Mouse (Mus musculus): Measurements from ENCODE around the gene Gm28048.

Gene Gm28048

DNA sequence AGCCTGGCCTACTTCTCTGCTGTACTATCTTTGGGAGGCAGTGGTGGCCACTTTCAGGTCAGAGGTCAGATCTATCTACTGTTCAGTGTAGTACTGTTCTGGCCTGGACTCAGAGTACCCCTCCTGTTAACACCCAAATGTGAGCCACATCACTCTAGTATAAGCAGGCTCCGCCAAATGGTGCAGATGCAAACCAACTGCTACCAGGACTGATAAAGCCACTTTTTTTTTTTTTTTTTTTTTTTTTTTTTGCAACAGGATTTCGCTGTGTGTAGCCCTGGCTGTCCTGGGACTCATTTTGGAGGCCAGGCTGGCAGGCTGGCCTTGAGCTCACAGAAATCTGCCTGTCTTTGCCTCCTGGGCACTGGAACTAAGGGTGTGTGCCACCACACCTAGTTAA is 42.9 kb downstream of the Gm28048 start:
- no peak for DNase-seq (ENCODE audit: low spot score)

DNA sequence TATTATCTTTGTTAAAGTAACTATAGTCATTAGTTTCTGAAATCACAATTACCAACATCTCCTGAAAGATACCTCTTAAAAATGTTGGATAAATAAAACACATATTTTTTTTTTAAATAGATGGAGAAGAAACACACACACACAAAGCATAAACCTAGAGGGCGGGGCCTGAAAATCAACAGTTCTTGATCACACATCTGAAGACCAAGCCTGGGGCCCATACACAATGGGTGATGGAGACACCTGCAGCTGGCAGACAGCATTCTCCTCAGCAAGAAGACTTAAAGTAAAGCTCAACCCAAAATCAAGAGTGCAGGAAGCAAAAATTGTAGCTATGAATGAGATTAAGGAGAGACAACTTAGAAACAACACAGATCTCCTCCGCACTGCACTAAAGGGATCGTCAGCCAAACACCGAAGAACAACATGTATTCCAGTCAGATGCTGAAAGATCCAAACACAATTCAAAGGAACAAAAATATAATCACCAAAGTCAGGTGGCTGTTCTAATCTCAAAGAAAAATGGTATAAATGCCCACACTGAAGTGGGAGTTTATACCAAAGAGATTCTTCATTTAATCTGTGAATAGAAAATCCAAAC is 44.1 kb downstream of the Gm28048 start:
- DNase-seq (ENCODE audit: low spot score) = no peak

DNA sequence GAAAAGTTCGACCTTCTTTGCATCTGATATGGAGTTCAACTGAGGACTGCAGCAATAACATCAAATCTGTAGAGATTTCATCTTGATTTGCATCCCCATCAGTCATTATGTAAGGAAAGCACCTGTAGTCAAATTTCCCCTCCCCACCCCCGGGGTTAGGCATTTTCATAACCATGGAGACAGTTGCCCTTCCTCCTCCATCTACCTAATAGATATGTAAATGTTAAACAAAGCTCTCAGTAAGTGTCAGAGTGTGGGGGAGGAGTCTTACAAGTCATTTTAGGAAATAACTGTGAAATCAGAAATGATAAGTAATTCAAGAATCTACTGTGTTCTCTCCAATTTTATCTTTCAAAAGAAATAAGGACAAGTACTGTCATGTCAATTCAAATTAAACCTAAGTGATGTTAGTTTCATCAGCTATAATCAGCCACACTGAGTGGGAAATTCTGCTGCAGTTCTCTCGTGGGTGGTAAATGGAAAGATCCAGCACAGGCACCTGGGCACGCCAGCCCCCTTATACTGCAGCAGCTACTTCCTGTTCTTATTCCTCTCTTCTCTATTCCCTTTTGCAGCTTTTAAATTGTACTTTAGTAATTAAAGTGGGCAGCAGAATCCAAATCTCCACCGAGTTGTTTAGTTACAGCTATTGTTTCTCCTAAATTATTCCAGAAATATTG is 45.3 kb downstream of the Gm28048 start:
- DNase-seq (ENCODE audit: low spot score) = no peak

DNA sequence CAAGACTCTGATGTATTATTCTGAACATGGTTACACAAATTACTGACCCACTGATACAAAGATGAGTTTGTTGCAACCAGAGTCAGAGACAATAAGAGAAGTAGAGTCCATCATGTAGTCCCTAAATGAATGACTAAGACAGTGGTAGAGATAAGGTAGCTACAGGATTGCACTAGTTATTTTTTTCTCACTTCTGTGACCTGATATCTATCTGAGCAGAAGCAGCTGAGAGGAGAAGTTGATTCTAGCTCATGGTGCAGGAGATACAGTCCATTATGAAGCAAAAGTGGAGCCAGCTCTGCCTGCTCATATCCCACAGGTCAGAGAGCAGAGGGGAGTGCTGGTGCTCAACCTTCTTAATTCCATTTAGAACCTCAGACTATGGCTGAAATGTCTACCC is 49.7 kb downstream of the Gm28048 start:
- no peak for DNase-seq (ENCODE audit: low spot score)

DNA sequence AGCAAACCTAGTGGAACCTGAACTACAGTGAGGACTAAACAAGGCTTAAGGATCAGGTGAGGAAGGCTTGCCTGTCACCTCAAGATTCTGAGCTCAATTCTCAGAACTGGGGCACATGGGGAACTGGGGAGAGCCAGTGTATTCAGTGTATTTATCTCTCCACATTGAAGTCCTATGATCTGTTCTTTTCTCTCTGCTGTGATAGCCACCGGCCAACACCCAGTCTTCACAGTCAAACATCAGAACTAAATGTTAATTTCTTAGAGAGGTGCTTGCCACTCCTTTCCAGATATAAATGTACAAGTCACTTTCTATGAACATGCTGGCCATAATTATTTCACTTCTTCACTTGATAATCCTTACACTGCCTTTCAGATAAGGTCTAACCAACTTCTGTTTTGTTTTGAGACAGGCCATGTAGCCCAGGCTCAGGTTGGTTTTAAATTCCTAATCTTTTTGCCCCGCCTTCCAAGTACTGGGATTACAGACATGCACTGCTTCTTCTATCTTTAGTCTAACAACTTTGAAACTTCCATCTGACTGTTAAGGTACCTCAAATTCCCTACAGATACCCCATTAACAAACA is 50.5 kb downstream of the Gm28048 start:
- no peak for DNase-seq (ENCODE audit: low spot score)

DNA sequence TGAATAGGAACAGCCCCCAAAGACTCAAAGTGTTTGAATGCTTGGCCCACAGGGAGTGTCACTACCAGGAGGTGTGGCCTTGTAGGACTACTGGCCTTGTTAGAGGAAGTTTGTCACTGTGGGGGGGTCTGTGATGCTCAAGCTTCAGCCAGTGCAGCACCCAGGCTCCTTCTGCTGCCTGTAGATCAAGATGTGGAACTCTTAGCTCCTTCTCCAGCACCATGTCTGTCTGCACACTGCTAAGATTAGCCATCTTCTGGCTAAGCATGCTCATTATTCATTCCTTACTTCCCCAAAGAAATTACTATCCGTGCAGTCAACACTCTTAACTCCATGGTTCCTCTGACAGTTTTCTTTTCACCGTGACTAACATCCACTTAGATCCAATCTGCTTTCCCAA is 51.8 kb downstream of the Gm28048 start:
- no peak for DNase-seq (ENCODE audit: low spot score)

DNA sequence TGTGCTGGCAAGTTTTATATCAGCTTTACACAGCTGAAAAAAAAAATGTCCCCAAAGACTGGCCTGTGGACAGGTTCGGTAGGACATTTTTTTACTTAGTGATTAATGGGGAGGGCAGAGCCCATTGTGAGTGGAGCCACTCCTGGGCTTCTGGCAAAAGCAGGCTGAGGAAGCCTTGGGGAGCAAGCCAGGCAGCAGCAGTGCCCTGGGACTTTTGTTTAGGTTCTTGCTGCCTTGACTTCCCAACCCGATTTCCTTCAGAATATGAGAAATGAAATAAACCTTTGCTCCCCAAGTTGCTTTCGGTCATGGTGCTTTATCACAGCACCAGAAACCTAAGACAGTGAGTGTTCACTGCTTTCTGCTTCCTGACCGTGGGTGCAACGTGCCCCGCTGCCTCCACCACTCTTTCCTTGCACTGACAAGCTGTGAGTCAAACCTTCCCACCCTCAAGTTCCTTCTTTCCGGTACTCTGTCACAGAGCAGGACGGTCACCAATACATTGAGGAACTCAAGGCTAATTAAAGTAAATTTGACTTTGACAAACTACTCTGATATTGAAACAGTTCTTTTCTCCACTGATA is 53.2 kb downstream of the Gm28048 start:
- no peak for DNase-seq (ENCODE audit: low spot score)

DNA sequence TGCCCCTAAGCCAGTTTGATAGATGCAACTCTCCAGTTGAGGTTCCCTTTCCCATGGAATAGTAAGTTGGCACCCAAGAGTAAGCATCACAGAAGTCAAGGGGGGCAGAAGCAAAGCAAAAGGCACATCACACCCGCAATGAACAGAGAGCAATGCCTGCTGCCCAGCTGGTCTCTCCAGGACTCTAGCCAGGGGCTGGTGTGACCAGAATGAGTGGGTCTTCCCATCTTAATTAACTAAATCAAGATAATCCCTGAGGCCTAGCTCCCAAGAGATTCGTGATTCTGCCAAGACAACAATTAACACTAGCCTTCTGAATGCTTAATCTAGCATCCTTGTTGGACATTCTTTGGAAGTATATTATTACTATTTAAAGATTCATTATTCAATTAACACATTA is 58.3 kb downstream of the Gm28048 start:
- no peak for DNase-seq (ENCODE audit: low spot score)

DNA sequence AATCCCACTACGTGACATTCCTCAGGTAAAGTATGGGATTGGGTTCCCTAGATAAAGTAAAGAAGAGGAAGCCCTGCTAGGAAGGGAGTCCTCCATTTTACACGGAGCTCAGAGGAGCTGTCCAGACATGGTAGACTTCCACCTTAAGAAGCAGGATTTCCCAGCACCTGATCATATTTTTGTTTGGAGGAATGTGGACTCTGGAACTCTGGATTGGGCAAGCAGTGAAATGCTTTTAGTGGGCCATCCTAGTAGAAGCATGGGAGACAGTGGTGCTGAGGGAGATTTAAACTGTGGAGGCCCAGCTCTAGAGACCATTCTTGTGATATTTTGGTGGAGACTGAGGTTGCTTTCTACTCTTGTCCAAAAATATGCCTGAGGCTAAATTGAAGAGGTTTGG is 59.3 kb downstream of the Gm28048 start:
- DNase-seq (ENCODE audit: low spot score) = no peak

DNA sequence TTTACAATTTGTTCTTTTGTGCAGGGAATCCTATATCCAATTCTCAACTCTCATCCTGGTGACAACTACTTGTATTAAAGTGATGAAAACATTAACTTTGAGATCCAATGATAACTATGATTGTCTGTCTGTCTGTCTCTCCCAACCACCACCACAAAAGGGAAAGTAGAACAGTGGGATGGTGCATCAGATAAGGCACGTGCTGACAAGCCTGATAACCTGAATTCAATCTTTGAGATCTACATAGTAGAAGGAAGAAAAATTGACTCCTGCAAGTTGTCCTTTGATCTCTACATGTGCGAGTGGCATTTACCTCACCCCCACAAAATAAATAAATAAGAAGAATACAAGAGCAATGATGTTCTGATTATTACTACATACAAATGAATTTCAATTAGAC is 62.6 kb downstream of the Gm28048 start:
- no peak for DNase-seq (ENCODE audit: low spot score)

DNA sequence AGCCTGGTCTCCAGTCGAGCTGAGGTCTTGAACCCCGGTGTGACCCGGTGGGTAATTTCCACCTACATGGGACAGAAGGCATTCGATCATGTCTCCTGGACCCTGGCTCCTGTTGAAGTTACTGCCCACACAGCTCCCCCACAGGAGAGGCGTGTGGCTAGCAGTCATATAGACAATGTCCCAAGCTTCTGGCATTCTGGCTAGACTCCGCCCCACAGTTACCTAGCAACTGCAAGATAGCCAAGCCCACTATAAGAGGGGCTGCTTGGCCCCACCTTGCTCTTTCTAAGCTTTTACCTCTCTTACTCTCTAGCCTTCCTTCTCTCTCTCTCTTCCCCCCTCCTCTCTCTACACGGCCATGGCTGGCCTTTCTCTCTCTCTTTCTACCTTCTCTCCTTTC is 64.1 kb downstream of the Gm28048 start:
- no peak for DNase-seq (ENCODE audit: low spot score)

DNA sequence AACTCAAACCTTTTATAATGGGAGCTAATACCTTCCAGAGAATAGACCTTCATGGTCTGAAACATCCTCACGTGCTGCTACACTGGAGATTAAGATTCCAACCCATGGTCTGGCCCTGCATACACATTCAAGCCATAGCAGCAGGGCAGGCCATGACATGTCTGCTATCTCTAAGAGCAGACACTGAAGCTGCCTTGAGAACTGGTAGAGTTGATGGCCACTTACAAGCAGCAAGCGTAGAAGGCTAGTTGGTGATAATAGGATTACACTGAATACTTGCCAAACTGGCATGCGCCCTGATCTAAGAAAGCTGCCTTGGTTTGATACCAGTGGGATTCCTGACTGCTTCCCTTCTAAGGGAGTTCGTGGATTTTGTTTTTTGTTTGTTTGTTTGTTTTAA is 68.1 kb downstream of the Gm28048 start:
- no peak for DNase-seq (ENCODE audit: low spot score)

DNA sequence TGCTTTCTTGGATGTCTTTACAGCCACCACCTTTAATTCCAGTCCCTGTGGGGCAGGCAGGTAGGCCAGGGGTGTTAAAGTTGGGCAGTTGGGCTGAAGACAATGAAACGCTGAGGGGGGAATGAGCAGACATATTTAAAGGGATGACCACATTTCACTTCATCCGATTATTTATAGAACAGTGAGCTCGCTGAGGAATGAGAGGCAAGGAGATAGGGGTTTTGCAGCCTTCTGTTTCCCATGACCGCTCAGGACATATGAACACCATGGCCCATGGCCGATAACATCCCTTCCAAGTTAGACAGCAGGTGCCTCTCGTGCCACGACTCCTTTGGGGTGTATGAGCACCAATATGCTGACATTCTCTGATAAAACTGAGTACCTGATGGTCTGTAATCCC is 70.1 kb downstream of the Gm28048 start:
- DNase-seq (ENCODE audit: low spot score) = no peak

DNA sequence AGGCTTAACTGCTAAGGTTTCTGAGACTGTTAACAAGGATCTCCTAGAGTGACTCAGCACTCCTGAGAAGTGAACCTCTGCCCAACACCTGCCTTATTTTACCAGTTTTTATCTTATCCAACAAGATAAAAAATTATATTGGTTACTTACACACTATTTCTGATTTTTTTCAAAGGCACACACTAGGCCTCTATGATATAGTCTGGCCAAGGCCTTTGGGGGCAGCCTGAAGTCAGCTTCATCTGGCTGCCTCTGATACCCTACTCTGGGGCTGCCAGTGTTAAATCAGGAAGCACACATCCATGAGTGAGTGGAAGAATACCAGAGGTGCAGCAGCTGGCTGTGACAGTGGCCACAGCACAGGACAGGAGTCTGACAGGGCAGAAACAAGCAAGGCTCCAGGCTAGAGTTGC is 75.4 kb downstream of the Gm28048 start:
- no peak for DNase-seq (ENCODE audit: low spot score)

DNA sequence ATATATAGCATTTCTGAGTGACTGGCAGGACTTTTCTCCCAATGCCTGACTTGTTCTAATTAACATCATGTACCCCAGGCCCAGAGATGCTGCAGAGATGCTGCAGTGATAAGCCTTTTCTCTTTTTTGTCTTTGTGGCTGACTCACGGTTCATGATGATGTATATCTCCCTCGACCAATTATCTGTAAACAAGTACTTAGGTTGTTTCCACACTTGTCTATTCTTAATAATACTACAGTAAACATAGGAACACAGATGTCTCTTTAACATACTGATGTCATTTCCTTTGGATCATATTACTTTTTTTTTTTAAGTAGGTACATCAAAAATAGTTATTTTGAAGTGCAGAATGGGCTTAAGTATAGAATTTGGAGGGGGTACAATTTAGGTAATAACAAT is 79.0 kb downstream of the Gm28048 start:
- DNase-seq (ENCODE audit: low spot score) = no peak

DNA sequence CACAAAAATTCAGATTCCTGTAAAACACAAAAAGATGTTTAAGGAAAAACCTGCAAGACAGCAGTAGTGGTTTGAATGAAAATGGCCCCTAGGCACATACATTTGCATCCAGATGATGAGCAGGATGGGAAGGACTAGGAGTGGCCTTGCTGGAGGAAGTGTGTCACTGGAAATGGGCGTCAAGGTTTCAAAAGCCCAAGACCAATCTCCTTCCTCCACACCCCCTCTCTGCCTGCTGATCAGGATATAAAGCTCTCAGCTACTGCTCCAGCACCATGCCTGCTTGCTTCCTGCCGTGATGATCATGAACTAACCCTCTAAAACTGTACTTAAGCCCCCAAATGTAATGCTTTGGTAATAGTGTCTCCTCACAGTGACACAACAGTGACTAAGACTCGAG is 81.8 kb downstream of the Gm28048 start:
- no peak for DNase-seq (ENCODE audit: low spot score)

DNA sequence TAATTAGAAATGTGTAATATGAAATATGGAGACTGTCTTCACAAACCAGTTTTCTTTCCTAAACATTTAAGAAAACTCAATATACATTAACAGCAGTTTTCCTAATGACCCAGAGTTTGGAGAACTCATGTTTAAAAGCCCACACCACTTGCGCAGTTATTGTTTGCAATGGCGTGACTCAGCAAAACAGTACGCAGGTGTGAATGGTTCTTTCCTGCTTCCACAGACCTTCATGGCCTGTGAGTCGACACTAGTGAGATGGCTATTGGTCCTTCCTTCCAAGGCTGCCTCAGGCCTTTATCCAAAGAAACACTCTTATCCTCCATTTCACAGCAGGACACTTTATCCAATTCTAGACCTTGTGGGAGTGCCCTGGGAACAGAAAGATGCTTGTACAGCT is 84.2 kb downstream of the Gm28048 start:
- no peak for DNase-seq (ENCODE audit: low spot score)

DNA sequence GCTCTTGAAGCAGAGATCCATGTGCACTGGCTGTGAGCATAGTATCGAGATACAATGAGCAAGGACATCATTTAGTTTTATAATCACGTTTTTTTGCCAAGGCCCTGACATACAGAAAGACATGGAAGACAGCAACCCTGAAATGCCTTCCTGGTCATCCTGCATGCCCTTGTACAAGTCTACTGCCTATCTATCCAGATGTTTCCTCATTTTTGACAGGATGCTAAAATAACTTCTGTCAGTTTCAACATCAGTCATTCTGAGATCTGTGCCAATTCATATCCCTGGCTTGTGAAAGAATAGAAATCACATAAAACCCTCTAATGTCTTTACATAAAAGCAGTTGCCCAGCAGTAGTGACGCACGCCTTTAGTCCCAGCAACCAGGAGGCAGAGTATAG is 84.8 kb downstream of the Gm28048 start:
- no peak for DNase-seq (ENCODE audit: low spot score)

DNA sequence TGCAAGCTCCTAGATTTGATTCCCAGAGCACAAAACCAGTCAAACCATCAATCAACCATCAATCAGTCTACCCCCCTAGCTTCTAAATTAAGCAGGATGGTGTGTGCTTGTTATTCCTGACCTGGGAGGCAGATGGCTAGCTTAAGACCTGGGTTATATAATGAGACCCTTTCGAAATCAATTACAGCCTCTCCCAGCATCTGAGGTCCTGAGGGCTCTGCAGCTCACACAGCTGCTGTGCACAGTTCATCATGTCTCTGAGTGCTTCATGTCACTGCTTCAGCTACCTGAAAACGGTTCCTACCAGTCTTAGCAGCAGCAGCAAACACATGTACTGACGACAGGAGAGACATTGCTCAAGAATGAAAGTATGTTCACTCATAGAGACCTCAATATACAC is 88.8 kb downstream of the Gm28048 start:
- DNase-seq (ENCODE audit: low spot score) = no peak

DNA sequence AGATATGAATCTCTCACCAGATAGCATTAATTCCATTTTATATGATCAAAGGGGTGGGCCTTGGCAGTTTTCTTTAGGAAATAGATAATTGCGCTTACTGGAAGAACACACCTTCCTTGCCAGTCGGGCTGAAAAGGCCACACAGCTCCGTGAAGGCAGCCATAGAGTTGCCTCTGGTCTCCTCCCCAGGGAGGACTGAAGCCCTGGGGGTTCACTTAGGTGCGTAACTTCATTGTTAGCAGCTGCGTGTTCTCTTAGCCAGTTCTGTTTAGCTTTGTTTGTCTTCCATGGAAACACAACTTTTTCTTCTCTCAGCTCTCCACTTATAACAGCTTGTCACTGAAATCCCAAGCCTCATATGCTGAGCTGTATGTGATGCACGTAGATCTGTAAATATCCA is 89.4 kb downstream of the Gm28048 start:
- no peak for DNase-seq (ENCODE audit: low spot score)

DNA sequence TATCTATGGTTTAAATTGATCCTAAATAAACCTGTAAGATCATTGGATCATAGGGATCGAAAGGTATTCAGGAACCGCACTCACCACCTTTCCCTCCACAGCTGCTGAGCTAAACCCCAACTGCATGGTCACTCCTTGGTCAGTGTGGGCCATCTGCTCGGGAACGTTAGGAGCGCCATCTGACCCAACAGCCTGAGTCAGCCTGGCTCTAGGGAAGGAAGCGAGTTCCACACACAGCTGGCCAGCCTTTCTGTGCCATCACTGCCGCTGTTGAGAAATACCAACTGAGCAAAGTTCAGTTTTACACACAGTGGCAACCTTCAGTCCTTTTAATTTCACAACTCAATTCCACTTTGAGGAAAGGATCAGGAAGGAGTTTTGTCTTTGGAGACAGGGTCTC is 90.0 kb downstream of the Gm28048 start:
- no peak for DNase-seq (ENCODE audit: low spot score)

DNA sequence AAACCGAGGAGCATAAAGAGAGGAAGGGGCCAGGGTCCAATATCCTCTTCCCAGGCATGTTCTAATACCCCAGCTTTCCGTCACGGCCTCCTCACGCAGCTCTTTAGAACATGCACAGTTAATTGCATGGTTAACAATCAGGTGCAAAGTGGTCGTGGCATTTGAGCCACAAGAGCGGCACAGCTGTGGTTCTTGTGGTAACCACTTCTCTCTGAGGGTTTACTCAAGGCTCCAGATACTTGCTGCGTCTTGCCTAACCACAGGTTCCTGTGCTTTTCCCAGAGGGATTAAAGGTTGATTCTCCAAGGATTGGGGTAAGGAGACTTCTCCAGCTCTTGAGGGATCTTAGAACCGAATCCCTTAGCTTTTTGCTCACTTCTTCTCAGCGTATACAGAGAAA is 90.6 kb downstream of the Gm28048 start:
- no peak for DNase-seq (ENCODE audit: low spot score)

DNA sequence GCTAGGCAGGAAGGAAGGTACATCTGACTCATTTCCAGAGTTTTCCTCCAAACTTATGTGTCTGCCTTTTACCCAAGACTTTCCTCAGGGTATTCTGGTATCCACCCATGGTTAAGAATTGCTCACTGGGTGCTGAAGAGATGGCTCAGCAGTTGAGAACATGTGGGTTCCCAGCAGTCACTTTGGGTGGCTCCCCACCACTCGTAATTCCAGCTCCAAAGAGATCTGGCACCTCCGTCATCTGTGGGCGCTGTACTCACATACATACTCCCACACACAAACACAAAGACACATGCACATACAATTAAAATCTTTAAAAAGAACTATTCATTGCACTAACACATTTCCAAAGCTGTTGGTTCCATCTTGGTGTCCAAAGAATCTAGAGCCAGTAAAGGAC is 92.7 kb downstream of the Gm28048 start:
- DNase-seq (ENCODE audit: low spot score) = peak; percentile 37

DNA sequence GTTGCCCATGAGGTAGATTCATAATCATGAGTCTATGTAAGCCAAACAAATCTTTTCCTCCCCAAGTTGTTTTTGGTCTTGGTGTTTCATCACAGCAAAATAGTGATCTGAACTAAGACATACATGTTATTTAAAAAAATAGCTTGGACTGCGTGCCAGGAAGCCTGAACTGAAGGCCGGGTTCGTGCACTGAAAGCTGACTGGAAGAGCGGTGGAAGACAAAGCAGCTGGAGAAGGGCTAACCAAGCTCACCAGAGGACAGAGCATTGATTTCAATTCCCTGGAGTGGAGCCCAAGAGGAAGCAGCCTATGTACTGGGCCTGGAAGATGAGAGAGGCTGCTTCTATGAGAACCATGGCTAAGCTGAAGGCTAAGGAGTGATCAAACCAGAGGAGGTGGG is 94.9 kb downstream of the Gm28048 start:
- no peak for DNase-seq (ENCODE audit: low spot score)

All from layer of hippocampus, adult 11-12 months (tissue).